Mouse (Mus musculus) lung, adult 2 months (tissue): Measurements from ENCODE around the gene Gpx6.

Experiments used
- CTCF ChIP-seq: fragments of 200-500 bp; IDR thresholded peaks from 2 replicates; pipeline ENCODE4 v1.5.1; 2011; ENCODE audit warnings: mild to moderate bottlenecking, low read length, control low read depth; ENCODE audit not compliant: insufficient read depth
- POLR2A ChIP-seq: fragments of 200-500 bp; IDR thresholded peaks from 2 replicates; pipeline ENCODE4 v1.6.1; 2011; ENCODE audit warnings: low read depth, mild to moderate bottlenecking, control low read depth, low read length, borderline replicate concordance; ENCODE audit errors: extremely low read depth

GRCm38 (mm10) chr13:21263910-21264309, 48.0 kb upstream of the Gpx6 start:
- no peak for TF ChIP-seq POLR2A
- TF ChIP-seq CTCF, result no peak
